Mouse (Mus musculus): ENCODE results near the gene Selenoo.
A peak's percentile ranks its signal among the peaks of the same experiment; 100 is the strongest.

Selenoo gene

DNA sequence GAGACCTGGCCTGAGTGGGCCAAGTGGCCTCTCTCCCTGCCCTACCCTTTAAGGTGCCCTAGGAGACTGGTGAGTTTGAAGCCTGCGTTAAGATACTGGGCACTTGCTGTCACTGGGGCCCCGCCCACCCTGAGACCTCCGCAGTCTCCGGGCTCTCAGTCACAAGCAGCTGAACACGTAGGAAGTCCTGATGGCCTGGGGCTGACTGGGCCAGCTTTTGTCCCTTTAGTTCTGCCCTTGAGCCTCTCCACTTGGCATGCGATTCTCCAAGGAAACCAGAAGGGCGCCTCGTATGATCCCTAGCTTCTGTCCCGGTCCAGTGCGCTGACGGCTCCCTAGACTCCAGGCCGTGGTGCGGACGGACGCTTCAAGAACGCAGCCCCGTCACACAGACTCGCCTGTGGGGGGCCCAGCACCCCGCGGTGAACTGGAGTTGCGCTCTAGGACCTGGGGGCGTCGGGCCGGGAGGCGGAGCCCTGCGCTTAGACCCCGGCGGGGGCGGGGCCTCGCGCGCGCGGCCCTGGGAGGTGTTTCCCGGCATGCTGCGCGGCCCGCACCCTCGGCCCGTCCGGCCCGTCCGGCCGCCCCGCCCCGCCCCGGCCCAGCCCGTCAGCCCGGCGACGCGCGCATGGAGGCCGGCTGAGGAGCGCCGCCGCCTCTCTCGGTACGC lies 13.3 kb upstream of the Selenoo start:
- peak; percentile 75 to 86 for DNase-seq (ENCODE audit: low spot score in 2 of 2)

DNA sequence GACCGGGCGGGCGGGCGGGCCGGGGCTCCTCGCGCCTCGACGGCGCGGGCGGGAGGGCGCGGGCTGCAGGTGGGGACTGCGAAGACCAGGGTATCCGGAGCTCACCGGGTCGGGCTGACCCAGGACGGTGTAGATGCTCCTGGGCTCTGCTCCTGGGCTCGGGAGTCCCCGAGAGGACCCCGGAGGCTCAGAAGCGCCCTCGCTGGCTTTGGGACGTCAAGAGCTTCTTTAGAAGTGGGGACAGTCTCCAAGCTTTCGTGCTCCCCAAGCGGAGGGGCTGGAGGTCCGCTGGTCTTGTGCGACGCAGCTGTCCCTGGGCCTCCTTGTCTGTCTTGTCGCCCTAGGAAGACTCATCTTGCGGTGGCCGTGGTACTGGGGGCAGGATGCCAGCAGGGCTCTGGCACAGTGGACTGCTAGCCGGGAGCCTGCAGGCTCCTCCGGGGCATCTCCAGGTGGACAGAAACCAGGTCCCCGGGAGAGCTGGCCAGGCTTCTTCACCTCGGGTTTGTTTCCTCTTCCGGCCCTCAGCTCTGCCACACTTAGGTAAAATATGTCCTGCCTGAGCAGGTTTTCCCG lies 12.6 kb upstream of the Selenoo start:
- DNase-seq (ENCODE audit: low spot score in 2 of 2), result peak; percentile 48 to 59

DNA sequence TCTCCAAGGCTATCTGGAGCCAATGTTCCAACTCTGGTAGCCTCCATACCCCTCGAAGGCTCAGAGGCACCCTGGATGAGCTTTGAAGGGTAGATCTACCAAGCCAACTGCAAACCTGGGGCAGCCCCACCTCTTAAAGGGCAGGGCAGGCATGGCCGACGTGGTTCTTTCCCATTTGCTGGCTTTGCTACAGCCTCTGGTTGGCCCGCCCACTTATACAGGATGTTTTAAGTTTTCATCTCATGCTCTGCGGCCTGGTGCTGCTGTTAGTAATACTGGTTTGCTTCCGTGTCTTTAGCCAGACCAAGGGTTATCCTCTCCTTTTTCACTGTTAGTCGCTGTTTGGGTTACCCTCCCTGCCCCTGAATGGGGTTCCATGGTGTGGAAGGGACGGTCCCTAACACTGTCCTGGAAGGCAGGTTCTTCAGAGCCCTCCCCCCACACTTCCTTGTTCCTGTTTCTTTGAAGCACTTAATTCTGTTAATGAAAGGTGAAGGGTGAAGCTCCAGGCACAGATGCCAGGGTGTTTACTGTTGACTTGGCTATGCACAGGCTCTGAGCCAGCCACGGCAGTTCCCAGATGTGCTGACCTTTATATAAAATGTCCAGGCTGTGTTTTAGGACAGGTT lies 10.6 kb upstream of the Selenoo start:
- peak; percentile 30 to 68 for DNase-seq (ENCODE audit: low spot score in 2 of 2)

DNA sequence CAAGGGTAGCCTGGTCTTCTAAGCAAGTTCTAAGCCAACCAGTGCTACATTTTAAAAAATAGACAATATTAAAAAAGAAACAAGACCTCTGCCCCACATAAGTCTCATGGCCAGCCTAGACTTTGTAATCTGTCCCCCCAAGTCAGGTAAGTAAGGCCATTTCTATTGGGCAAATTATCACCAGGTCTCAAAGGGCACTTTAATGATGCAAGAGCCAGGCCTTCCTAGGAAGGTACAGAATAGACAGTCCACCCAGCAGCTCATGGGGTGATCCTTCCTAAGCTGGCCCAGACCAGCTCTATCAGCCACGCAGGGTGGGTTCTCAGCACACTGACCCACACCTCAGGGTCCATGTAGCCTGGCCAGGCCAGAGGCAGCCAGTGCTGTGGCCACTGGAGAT lies 5.0 kb upstream of the Selenoo start:
- DNase-seq (ENCODE audit: low spot score in 2 of 2), result no peak

DNA sequence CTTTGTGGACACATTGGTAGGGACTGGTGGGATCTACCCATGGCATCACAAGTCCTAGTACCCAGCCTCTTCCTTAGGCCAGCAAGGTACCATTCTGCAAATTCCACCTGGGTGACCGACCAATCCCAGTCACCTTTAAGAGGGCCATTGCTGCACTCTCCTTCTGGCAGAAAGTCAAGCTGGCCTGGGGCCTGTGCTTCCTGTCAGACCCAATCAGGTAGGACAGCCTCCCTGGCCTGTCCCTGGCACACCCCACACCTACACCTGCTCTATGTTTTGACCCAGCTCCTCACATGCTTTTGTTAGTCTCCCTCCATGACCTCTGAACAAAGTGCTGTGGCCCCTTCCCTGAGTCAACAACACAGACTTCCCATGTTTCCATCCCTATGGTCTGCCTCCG lies 4.1 kb upstream of the Selenoo start:
- DNase-seq (ENCODE audit: low spot score in 2 of 2), result no peak

DNA sequence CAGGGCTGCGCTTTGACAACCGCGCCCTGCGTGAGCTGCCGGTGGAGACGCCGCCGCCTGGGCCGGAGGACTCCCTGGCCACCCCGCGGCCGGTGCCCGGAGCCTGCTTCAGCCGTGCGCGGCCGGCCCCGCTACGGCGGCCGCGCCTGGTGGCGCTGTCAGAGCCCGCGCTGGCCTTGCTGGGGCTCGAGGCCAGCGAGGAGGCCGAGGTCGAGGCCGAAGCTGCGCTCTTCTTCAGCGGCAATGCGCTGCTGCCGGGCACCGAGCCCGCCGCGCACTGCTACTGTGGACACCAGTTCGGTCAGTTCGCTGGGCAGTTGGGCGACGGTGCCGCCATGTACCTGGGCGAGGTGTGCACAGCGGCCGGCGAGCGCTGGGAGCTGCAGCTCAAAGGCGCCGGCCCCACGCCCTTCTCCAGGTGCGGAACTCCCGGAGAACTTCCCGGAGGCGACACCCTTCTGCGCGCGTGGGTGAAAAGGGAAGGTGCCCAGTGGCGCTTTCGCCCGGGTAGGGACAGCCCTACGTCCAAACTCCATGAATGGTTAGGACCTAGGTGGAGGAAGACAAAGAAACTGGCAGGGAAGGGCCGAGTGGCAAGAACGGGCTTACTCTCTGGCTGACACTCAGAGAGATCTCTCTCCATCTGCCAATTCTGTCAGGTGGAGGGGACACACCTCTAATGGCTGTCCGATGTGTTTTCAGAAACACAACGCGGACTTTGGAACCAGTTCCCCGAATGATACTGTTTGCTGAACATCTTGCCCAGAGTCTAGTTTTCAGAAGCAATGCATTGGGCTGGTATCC lies 566 bp downstream of the Selenoo start:
- DNase-seq (ENCODE audit: low spot score in 2 of 2), result peak in 1 of 2 experiments; percentile 25

DNA sequence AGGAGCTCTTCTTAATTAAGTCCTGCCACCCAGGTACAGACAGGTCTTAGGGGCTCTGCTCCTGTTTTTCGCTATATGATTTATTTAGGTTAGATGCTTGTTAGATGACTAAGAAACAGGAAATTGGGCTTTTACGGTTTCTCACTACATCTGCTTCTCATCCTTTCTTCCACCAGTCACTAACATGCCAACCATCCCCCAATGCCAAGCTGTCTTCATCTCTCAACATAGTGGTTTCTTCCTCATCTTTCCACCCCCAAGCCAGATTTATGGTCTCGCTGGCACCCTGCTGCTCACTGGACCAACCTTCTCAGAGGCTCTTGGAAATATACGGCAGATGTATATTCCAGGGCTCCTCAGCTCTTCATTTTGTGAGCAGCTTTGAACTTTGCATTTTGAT lies 1.8 kb downstream of the Selenoo start:
- DNase-seq (ENCODE audit: low spot score in 2 of 2), result no peak

DNA sequence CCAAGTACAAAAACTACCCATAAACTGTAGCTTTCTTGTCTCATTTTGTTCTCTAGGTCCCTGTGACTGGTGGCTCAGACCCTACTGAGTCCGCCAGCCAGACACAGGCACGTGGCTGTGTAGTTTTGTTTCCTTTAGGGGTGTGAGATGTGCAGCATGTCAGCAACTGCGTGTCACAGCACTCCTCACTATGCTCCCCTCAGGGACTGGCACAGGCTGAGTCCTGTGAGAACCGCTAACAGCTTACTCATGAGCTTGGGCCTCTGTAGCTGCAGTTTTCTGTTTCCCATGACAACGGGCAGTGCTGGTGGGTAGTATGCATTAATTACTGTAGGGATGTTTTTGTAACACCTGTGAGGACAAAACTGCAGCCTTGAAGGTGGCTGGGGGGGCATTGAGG lies 3.3 kb downstream of the Selenoo start:
- no peak for DNase-seq (ENCODE audit: low spot score in 2 of 2)

DNA sequence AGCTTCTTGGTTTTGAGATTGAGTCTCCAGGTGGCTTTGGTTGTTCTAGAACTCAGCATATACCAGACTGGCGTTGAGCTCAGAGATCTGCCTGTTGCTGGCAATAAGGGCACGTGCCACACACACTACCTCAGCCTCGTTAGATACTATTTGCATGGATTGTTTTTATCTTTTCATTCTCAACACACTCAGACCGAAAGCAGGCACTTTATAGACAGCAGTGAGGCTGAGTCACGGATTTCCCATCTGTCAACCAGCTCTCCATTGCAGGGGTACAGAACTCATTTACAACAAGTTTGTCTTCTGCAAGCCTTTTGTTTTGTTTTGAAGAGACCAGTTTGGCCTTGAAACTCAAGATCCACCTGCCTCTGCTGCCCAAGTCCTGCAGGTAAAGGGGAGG lies 8.6 kb downstream of the Selenoo start:
- no peak for DNase-seq (ENCODE audit: low spot score in 2 of 2)

DNA sequence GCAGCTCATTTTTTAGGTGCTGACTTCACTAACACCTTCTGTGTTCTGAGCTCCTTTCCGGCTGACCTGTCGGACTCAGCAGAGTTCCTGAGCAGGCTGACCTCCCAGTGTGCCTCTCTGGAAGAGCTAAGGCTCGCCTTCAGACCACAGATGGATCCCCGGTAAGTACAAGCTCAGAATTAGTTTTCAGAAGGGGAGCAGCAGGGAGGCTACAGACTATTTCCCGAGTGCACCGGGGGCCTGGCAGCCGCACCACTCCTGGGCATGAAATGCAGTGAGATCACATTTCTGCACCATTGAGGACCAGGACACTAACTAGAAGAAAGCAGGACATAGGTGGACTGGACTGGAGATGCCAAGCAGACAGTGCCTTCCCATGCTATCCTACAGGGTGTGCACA lies 9.7 kb downstream of the Selenoo start:
- no peak for DNase-seq (ENCODE audit: low spot score in 2 of 2)

DNA sequence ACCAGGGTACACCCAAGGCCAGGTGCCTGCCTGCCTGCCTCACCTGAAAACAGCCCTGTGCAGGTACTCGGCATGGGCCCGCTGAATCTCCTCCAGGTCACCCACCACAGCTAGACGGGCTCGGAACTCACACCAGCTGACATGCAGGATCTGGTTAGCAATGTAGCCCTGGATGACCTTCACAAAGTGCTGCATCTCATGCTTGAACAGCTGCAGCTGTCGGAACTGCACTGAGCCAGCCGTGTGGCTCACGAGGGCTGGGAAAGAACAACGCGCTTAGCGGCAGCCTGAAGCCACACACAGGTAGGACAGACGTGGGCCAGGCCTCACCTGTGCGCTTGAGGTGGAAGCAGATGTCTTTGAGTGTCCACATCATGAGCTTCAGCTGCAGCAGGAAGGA lies 11.9 kb downstream of the Selenoo start:
- no peak for DNase-seq (ENCODE audit: low spot score in 2 of 2)

DNA sequence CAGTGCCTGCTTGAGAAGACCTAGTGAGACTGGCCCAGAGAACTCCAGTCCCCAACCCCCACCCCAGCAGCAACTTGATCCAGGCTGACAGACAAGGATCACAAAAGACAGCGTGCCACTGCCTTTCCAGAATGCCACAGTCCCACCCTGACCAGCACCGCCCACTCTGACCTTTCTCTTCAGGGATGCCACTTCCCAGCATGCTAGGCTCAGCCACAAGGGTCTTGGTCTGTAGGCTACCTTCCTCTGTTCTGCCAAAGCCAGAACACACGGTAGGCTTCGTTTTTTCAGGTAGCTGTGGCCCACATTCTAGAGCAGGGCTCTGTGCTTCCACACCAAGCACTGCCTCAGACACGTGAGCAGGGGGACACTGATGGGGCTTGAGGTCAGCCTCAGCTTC lies 13.8 kb downstream of the Selenoo start:
- no peak for DNase-seq (ENCODE audit: low spot score in 2 of 2)

DNA sequence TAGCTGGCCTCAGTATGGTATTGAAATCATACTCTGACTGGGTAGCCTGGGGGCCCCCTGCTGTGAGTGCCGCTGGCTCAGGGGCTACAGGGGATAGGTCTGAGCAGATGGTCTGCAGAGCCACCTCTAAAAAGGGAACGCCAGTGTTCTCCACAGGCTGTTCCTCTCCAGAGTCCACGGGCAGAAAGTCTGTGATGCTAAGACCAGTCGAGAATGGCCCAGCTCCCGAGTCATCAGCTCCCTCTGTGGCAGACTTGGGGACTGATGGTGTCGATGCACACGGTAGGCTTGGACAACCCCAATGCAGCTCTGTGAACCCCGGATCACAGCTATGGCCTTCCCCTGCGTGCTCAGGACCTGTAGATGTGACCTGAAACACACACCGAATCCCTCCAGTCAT lies 15.0 kb downstream of the Selenoo start:
- no peak for DNase-seq (ENCODE audit: low spot score in 2 of 2)

DNA sequence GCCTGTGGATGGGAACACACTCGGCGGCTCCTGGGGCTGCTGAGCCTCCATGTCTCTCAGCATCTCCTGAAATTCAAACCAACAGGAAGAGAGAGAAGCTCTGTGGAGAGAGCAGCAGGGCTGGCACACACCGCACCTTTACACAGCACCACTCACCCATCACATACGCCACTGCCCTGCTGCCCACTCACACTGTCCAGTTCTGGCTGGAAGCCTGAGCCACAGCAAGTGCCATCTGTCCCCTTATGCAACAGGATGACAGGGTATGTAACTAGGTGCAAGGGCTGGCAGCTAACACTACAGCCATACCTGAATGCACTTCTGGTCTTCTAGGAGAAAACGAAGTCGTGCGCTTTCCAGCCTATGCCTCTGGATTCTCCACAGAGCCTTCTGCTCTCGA lies 15.5 kb downstream of the Selenoo start:
- no peak for DNase-seq (ENCODE audit: low spot score in 2 of 2)

DNA sequence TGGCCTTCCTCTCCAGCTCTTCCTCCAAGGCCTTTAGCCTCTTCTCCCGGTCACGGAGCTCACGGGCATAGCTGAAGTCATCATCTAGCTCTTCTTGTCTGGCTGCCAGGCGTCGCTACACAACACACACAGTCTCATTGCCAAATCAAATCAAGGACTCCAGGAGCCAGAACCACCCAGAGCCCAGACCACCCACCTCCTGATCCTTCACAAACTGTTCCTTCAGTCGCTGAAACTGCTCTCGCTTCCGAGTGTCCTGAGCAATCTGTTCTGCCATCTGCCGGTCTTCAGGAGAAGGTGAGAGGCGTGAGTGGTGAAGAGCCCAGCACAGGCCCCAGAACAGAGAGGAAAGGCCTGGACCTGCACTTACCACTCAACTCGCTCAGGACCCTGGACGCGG lies 17.2 kb downstream of the Selenoo start:
- no peak for DNase-seq (ENCODE audit: low spot score in 2 of 2)

DNA sequence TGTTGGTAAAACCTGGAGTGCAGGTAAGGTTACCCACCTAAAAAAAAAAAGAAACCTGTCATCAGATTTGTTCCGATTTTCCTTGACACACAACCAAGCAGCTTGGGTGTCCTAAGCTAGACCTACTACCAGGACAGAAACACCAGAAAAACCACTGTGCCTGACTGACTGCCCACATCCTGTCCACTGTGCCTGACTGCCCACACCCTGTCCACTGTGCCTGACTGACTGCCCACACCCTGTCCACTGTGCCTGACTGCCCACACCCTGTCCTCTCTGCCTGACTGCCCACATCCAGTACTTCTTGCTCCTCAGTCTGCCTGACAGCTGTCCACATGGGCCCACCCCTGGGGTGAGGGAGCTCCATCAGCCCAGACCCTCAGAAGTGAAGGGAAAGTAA lies 18.1 kb downstream of the Selenoo start:
- DNase-seq (ENCODE audit: low spot score in 2 of 2), result no peak

DNA sequence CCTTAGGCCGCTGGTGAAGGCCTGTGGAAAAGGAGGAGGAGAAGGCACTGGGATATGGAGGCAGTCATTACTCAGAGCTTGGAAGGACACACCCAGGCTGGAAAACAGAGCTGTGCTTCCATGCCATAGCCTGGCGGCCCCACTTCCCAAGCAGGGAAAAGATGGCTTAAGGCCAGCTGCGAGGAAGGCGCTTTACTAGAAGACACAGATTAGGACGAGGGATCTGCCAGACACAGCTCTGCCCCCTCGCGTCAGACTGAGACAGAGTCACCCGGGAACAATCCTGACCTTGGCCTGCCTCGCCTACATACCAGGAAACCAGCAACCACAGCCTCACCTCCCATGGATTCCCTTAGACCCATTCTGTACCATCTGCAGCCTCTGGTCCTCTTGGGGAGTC lies 21.3 kb downstream of the Selenoo start:
- no peak for DNase-seq (ENCODE audit: low spot score in 2 of 2)

DNA sequence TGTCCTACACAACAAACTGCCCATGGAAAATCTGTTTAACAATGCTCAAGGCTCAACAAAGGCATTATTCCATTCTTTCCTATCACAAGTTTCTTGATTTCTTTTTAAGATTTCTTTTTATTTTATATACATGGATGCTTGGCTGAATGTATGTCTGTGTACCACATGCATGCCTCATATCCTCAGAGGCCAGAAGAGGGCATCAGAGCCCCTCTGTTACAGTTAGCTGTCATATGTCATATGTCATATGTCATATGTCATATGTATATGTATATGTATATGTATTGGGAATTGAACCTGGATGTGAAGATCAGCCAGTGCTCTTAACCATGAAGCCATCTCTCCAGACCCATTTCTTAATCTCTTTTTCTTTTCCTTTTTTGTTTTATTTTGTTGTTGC lies 29.1 kb downstream of the Selenoo start:
- no peak for DNase-seq (ENCODE audit: low spot score in 2 of 2)

DNA sequence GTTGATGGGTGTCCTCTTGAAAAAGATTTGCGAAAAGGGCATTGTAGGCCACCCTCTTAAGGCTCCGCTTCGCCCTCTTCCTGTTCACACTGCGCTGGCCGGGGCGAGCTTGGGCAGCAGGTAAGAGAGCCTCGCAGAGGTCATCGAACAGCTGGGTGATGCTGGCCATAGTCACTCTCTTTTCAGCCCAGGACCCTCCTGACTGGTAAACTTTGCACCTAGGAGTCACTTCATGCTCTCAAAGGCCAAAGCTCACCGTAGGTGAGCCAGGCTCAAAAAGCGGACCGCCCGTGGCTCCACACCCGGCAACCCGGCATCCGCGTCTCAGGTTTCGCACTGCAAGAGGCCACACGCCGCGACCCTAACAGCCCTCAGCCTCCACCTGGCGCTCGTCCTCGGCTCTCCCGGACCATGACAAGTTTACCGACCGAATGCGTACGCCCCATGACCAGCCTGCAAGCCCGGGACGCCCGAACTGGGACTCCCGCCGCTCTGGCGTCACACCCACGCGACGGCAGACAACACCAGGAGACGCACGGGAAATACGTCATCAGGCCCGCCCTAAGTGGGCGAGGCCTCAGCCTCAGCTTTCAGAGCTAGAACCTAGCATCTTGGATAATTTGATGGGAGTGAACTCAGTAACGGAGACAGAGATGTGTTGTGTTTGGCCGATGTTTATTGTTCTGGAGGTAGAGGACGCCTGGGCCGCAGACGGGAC lies 33.9 kb downstream of the Selenoo start, which contains the start of gene Tubgcp6:
TSS of gene Tubgcp6 (minus strand) at position 464 of the 718 bp plus-strand sequence.
- peak; percentile 93 to 95 for DNase-seq (ENCODE audit: low spot score in 2 of 2)

DNA sequence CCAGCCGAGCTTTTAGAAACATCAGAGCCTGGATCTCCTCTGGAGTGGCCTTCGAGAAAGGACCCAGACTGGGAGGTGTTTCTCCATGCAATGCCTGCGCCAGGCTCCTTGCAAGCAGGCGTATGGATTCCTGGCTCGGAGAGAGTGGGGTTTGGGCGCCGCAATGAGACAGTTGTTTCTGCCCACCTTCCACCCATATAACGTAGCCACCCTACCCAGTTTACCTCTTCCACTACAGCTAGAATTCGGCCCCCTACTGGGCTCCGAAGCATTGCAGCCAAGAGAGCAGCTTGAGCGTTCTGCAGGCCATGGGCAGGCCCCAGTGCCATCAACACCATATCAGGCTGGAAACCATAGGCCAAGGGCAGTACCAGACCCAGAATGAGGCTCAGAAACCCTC lies 34.7 kb downstream of the Selenoo start:
- no peak for DNase-seq (ENCODE audit: low spot score in 2 of 2)

DNA sequence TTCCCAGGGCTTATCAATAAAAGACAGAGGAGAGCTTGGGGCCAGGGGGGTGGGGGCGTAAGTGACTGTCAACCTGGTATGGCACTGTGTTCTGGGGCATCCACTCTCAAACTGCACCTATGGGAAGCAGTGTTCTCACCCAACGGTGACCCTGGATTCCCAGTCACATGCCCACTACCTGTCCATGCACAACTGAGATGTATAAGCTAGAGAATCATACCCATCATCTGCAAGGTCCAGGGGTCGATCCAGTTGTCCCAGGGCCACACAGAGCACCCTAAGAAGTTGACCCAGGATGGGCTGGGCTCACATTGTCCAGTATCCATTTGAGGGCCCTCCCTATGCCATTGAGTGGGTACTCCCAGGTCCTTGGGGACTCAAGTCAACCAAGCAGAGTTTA lies 35.4 kb downstream of the Selenoo start:
- no peak for DNase-seq (ENCODE audit: low spot score in 2 of 2)

DNA sequence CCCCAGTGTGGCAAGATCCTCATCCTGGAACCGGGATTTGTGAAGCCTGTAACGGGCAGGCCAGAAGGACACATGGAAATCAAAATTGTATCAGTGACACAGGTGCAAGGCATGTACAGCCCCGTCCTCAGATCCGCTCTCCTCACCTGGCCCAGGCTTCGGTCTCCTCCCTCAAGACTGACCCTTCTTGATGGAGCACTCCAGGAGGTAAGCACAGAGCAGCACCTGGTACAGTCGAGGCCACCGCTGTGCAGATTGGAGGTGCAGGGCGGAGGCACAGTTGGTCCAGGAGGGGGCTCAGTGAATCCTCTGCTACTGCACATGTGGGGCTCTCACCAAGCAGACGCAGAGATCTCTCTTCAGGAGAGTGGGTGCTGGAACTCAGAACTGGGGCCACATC lies 36.5 kb downstream of the Selenoo start:
- no peak for DNase-seq (ENCODE audit: low spot score in 2 of 2)
